Comparison of ENCODE assay signal across 21 mouse cellular contexts in the genomic region with DNA sequence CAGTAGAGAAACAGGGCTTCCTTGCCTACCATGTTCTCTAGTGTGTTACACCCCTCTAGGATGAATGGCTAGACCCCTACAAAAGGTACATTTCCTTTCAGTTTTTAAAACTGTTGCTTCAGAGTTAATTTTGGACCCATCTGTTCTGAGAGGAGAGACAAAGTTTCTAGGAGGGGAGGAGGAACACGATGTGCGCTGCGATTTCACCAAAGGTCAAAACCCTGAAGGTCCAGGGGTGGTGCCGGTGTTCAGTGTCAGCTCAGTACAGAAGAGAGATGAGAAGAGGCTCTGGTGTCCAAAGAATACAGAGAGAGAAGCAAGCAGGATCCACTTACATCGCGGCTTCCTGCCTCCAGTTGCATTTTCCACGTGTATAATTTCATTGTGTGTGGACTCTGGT.
DNase-seq lines count a peak whose midpoint lies in the region; ATAC-seq and TF ChIP-seq lines count a peak whose summit lies in the region.
"Had no signal": no experiment of that assay in that cellular context is flagged by ENCODE, and none has a peak within 500 bp of the region (broad histone marks: within the 10 kb centered on the region; RNA-seq: fewer than 3 reads in every experiment).

No protein-coding gene starts in this region.

- no peak for TF ChIP-seq CTCF in midbrain, postnatal 0 days (IDR thresholded peaks at IDR 0.05)

- DNase-seq in heart, adult 11 months: peak; percentile 55
- no peak for DNase-seq in heart, postnatal 36 days
- DNase-seq in midbrain, embryonic 11.5 days (ENCODE audit: low spot score, missing footprints): peak; percentile 76
- DNase-seq in midbrain, postnatal 0 days (ENCODE audit: low spot score): no peak
- DNase-seq: adrenal gland, adult 2 months; adrenal gland, adult 8-10 months; adrenal gland, postnatal 10 days; adrenal gland, postnatal 14 days; adrenal gland, postnatal 25 days; adrenal gland, postnatal 36 days; B cell, adult 2 months; cerebellum, adult 11 months; cerebellum, adult 11-12 months; cerebellum, adult 18-20 months had no signal

- no peaks in the 10 kb centered on the region for H3K27me3 ChIP-seq in midbrain, embryonic 11.5 days (ENCODE audit: control insufficient read depth, insufficient read depth, low read length)
- H3K27me3 ChIP-seq in midbrain, postnatal 0 days (ENCODE audit: insufficient read depth, low read length): no peaks in the 10 kb centered on the region
- no peaks in the 10 kb centered on the region for H3K27me3 ChIP-seq in myocyte (ENCODE audit: control insufficient read depth, insufficient read depth, insufficient read length)
- H3K27me3 ChIP-seq: CH12.LX, Patski had no signal

- H3ac ChIP-seq in myocyte (ENCODE audit: control insufficient read depth, insufficient read length): no peak overlapping the region

- no peak for TF ChIP-seq POLR2A in myocyte (IDR thresholded peaks at IDR 0.05; ENCODE audit: insufficient read length, low read depth)

- H3K36me3 ChIP-seq in midbrain, embryonic 11.5 days (ENCODE audit: control insufficient read depth, insufficient read depth, low read length): no peaks in the 10 kb centered on the region
- no peaks in the 10 kb centered on the region for H3K36me3 ChIP-seq in midbrain, postnatal 0 days (ENCODE audit: insufficient read depth, low read length)
- H3K36me3 ChIP-seq in myocyte (ENCODE audit: control insufficient read depth, insufficient read depth): no peaks in the 10 kb centered on the region
- H3K36me3 ChIP-seq: G1E had no signal

- intact Hi-C loops in heart, postnatal 36 days (cut with DNase I): loop anchor here (2.0 to 10.0 kb wide), 3 partner anchors 72 to 980 kb away; no protein-coding TSS in a partner anchor

- no peaks in the 10 kb centered on the region for H3K79me2 ChIP-seq in myocyte (ENCODE audit: control insufficient read depth, insufficient read depth)

- no peaks in the 10 kb centered on the region for H3K4me1 ChIP-seq in midbrain, embryonic 11.5 days (ENCODE audit: control insufficient read depth, insufficient read depth, low read length)
- no peaks in the 10 kb centered on the region for H3K4me1 ChIP-seq in midbrain, postnatal 0 days (ENCODE audit: insufficient read depth, low read length)

- no peaks in the 10 kb centered on the region for H3K9me3 ChIP-seq in midbrain, embryonic 11.5 days (ENCODE audit: control insufficient read depth, low read length)
- no peaks in the 10 kb centered on the region for H3K9me3 ChIP-seq in midbrain, postnatal 0 days (ENCODE audit: low read length)
- H3K9me3 ChIP-seq: G1E had no signal

- no peak overlapping the region for H3K4me2 ChIP-seq in midbrain, embryonic 11.5 days
- H3K4me2 ChIP-seq in midbrain, postnatal 0 days (ENCODE audit: low read depth, low read length, poor library complexity, severe bottlenecking): no peak overlapping the region
- H3K4me2 ChIP-seq in myocyte (ENCODE audit: low read depth): peak overlapping the region; percentile 4

- H3K9ac ChIP-seq in midbrain, embryonic 11.5 days (ENCODE audit: low read length): no peak overlapping the region
- H3K9ac ChIP-seq in midbrain, postnatal 0 days (replicated peaks; ENCODE audit: low read length, poor library complexity, severe bottlenecking): no peak overlapping the region

- no peak overlapping the region for H3K27ac ChIP-seq in midbrain, embryonic 11.5 days (ENCODE audit: low read depth, low read length)
- no peak overlapping the region for H3K27ac ChIP-seq in midbrain, postnatal 0 days (ENCODE audit: low read depth, low read length)

- WGBS in midbrain, embryonic 11.5 days: 81% methylated on average over 7 of the region's 7 CpGs
- WGBS in midbrain, postnatal 0 days: 85% methylated on average over 7 of the region's 7 CpGs

- ATAC-seq in midbrain, embryonic 11.5 days (ENCODE audit: low FRiP score): no peak
- no peak for ATAC-seq in midbrain, postnatal 0 days (ENCODE audit: low FRiP score)
- no peak for ATAC-seq in monocyte, adult 5-6 weeks (replicated peaks; ENCODE audit: insufficient number of reproducible peaks, low FRiP score, low TSS enrichment, poor library complexity, severe bottlenecking)
- ATAC-seq: activated CD4-positive, CD25-positive, alpha-beta regulatory T cell, adult 4 months; CD4-positive, CD25-positive, alpha-beta regulatory T cell, adult 4 months; Patski had no signal

- no peak overlapping the region for H3K4me3 ChIP-seq in midbrain, embryonic 11.5 days (ENCODE audit: low read depth, low read length)
- H3K4me3 ChIP-seq in midbrain, postnatal 0 days (ENCODE audit: low read depth, low read length): no peak overlapping the region
- H3K4me3 ChIP-seq in myocyte: no peak overlapping the region

TF ChIP-seq in myocyte, 11 proteins besides CTCF, POLR2A, EP300 and RAD21:
- TF ChIP-seq CEBPB (IDR thresholded peaks at IDR 0.05; ENCODE audit: insufficient read depth, poor library complexity, severe bottlenecking): no peak
- no peak for TF ChIP-seq MAX (IDR thresholded peaks at IDR 0.05; ENCODE audit: low read depth)
- TF ChIP-seq TCF3 (IDR thresholded peaks at IDR 0.05; ENCODE audit: insufficient read length, low read depth): no peak
- no peak for TF ChIP-seq MYOD1 (IDR thresholded peaks at IDR 0.05; ENCODE audit: control insufficient read depth in 1 of 3, insufficient read length in 2 of 3, low read depth in 2 of 3)
- no peak for TF ChIP-seq TCF12 (IDR thresholded peaks at IDR 0.05; ENCODE audit: insufficient read depth, poor library complexity, severe bottlenecking)
- no peak for TF ChIP-seq MYOG (IDR thresholded peaks at IDR 0.05; ENCODE audit: control insufficient read depth in 1 of 3, insufficient read depth in 1 of 3, insufficient read length in 2 of 3, low read depth in 2 of 3)
- no peak for TF ChIP-seq POLR2AphosphoS2 (IDR thresholded peaks at IDR 0.05; ENCODE audit: insufficient read length, low read depth)
- no peak for TF ChIP-seq USF1 (IDR thresholded peaks at IDR 0.05; ENCODE audit: low read depth)
- TF ChIP-seq REST (IDR thresholded peaks at IDR 0.05; ENCODE audit: insufficient read depth, insufficient read length): no peak
- no peak for TF ChIP-seq SRF (IDR thresholded peaks at IDR 0.05; ENCODE audit: control insufficient read depth, insufficient read length, low read depth)
- no peak for TF ChIP-seq E2F4 (IDR thresholded peaks at IDR 0.05; ENCODE audit: insufficient read depth)

Comparison
In these comparisons a context has a peak if more than half of its experiments do, and no peak if none do; other contexts are left out.
1. DNase-seq: peak in heart, adult 11 months (single experiment) and midbrain, embryonic 11.5 days (single experiment); none in heart, postnatal 36 days (0 of 2) and midbrain, postnatal 0 days (single experiment).